Mouse (Mus musculus) forebrain, embryonic 10.5 days (tissue): ENCODE data around the gene Gpx8. TPM values are rescaled to one million over a fixed set of nuclear protein-coding genes. Genes with fewer than 3 reads are reported as not detected.

ENCODE experiments used
- DNase-seq: peaks from one replicate; pipeline ENCODE4 v3.0.0-alpha.2; 2017; ENCODE audit warnings: low spot score; ENCODE audit errors: extremely low spot score
- H3K27ac ChIP-seq: fragments of 300-500 bp; sonication (generic); 2 replicates; pipeline ENCODE4 v1.5.1; 2016; ENCODE audit warnings: mild to moderate bottlenecking
- H3K27me3 ChIP-seq: fragments of 300-500 bp; sonication (generic); 2 replicates; pipeline ENCODE4 v1.6.1; 2016; ENCODE audit warnings: mild to moderate bottlenecking; ENCODE audit not compliant: poor library complexity, severe bottlenecking
- H3K36me3 ChIP-seq: fragments of 300-500 bp; sonication (generic); replicated peaks from 2 replicates; pipeline ENCODE4 v1.6.1; 2016; ENCODE audit warnings: mild to moderate bottlenecking, moderate library complexity
- H3K4me1 ChIP-seq: fragments of 300-500 bp; sonication (generic); 2 replicates; pipeline ENCODE4 v1.6.1; 2016
- H3K4me3 ChIP-seq: fragments of 300-500 bp; sonication (generic); 2 replicates; pipeline ENCODE4 v1.5.1; 2016; ENCODE audit warnings: mild to moderate bottlenecking, moderate library complexity
- H3K9me3 ChIP-seq: fragments of 300-500 bp; sonication (generic); 2 replicates; pipeline ENCODE4 v1.6.1; 2016; ENCODE audit warnings: mild to moderate bottlenecking, moderate library complexity
- WGBS: fragments of 180-500 bp; shearing (Covaris S2); methylation state at CpG from one replicate; pipeline ENCODE4 v1.1.7; 2016; 5-methylcytosine and 5-hydroxymethylcytosine counted together
- polyA plus RNA-seq: library from polyadenylated mRNA; unstranded; fragments of >200 nt; fragmentation: Nextera tagmentation; extraction: Ambion mirVana; gene quantifications from 2 replicates; pipeline ENCODE4 v1.2.1, GENCODE M21; 2016

The Gpx8 gene
- 78.8 and 85.3 TPM in 2 replicates for polyA plus RNA-seq

DNA sequence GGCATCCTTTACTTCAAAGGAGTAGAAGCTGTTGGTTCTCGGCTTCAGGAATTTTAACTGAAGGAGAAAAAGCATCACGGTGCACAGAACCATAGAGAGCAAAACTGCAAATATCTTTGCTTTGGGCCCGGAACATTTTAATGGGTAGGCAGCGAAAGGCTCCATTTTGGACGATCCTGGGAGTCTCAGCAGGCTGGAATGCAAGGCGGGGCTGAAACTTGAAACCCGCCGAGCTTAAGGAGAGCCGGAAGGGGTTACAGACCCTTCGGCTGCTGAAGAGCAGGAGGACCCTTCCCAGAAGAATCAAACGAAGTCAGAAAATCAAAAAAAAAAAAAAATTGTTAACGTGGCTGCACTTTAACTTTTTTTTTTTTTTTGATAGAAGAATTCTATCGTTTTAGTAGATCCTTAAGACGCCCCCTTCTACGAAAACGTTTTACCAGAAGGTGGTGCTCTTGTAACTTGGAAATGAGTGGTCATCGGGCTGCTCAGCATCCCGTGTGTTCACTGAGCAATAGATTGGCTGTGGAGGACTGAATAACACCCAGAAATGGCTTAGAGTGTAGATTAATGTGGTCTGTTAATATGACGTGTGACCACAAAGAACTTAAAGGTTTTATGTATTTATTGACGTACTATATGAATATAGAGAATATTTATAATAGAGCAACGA lies at the start of gene Gpx8:
Gpx8 (minus strand) TSS at position 200 of the 673 bp plus-strand sequence.
- peaks cover 30% of the 10 kb centered on the region for H3K36me3 ChIP-seq
- H3K27ac ChIP-seq: peak within 1 kb of the TSS; percentile 88
- H3K4me1 ChIP-seq: peaks cover 13% of the 10 kb centered on the region
- no peaks in the 10 kb centered on the region for H3K27me3 ChIP-seq
- DNase-seq: peak; percentile 75
- no peaks in the 10 kb centered on the region for H3K9me3 ChIP-seq
- peak within 1 kb of the TSS; percentile 65 for H3K4me3 ChIP-seq
- 6% methylated on average over 21 of the region's 21 CpGs for WGBS

DNA sequence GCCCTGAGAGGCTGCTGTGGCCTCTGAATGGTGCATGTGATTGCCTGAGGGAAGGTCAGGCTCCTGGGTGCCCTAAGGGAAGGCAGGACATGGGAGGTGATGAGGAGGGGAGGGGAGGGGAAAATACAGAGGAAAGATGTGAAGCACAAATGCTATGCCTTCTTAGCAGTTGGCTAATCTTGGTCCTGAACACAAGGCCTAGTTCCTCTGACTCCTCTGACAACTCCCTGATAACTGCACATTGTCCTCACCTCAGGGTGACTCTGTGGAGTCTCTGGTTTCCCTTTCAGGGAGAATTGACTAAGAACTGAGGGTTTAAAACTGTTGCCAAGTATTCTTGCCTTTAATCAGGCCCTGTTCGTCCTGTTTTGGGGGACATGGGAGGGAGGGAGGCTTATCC lies 48.4 kb upstream of the Gpx8 start:
- no peak overlapping the region for H3K4me3 ChIP-seq
- no peaks in the 10 kb centered on the region for H3K4me1 ChIP-seq
- H3K36me3 ChIP-seq: no peaks in the 10 kb centered on the region
- no peak for DNase-seq
- WGBS: 81% methylated on average over 1 of the region's 1 CpGs
- H3K27me3 ChIP-seq: no peaks in the 10 kb centered on the region
- no peak overlapping the region for H3K27ac ChIP-seq
- H3K9me3 ChIP-seq: no peaks in the 10 kb centered on the region

DNA sequence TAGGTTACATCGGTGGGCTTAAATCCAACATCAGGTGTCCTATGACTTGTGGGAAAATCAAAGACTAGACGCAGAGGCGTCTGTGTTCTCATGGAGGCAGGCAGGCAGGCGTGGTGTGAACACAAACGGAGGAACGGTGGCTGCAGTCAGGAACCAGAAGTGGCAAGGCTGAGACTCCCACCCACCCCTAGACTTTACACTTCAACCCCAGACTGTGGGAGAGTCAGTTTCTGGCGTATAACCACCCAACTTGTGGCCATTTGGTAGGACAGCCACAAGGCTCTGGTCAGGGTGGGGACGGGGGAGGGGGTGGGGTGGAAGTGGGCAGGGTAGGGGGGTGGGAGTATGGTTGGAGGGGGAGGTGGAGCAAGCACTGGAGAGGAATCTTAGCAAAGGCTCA lies 44.3 kb upstream of the Gpx8 start:
- no peak for DNase-seq
- H3K4me1 ChIP-seq: no peaks in the 10 kb centered on the region
- WGBS: 87% methylated on average over 8 of the region's 8 CpGs

DNA sequence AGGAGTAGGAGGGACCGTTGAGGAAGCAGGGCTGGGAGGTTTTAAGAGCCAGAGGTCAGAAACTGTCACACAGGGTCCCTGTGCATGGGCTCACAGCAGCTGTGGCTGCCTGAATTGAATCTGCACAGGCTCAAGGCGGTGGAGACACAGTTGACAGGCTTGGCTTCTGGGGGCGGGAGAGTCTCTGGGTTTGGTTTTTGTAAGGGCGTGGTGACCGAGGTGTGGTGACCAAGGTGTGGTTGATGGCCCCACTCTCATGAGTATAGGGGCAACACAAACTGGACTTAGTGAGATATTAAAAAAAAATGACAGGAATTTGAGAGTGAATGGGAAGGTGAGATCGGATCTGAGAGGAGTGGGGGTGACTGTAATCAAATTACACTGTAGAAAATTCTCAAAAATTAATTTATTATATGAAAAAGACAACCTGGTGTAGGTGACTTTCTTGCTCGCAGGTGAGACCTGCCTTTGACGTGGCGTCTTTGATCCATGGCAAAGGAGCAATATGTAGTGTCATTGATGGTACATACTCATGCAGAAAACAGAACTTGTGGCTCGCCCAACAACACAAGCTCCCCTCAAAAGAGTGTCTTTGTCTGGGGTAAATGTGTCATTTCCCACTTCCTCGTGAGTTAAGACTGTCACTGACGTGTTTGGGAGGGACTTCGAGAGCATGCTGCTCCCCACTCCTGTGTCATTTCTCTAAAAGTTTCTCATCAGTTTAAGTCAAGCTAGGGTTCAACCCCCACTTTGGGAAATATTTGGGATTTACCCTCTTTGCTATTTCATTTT lies 41.2 kb upstream of the Gpx8 start:
- H3K27me3 ChIP-seq: no peaks in the 10 kb centered on the region
- no peaks in the 10 kb centered on the region for H3K36me3 ChIP-seq
- no peaks in the 10 kb centered on the region for H3K9me3 ChIP-seq
- WGBS: 88% methylated on average over 13 of the region's 13 CpGs
- no peak overlapping the region for H3K27ac ChIP-seq
- no peak for DNase-seq
- peaks cover 6% of the 10 kb centered on the region for H3K4me1 ChIP-seq
- no peak overlapping the region for H3K4me3 ChIP-seq

More for the DNA sequence above, 44.3 kb upstream of the Gpx8 start:
- Histone ChIP-seq H3K27me3 (no peaks in the 10 kb centered on the region), H3K9me3 (no peaks in the 10 kb centered on the region), H3K36me3 (no peaks in the 10 kb centered on the region), H3K27ac (no peak overlapping the region), H3K4me3 (no peak overlapping the region)

DNA sequence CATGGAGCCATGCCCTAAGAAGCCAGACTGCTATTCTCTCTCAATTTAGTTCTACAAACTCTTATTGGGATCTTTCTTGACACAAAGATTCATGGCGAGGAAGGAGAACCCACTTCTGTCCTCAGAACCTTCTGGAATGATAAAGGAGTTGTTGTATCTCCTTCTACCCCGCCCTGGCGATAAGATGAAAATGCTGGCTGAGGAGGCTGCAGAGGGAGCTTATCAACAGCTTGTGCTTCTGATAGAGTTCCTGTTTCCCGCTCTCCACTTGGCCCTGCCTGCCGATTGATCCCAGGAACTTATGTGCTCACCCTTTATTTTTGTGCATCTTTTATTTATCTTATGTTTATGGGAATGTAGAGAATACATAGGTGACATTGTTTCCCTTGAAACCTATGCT lies 38.5 kb upstream of the Gpx8 start:
- Histone ChIP-seq H3K4me1 (peaks cover 10% of the 10 kb centered on the region), H3K9me3 (no peaks in the 10 kb centered on the region), H3K27ac (no peak overlapping the region), H3K4me3 (no peak overlapping the region), H3K27me3 (no peaks in the 10 kb centered on the region), H3K36me3 (no peaks in the 10 kb centered on the region)
- no peak for DNase-seq
- WGBS: 89% methylated on average over 5 of the region's 5 CpGs

DNA sequence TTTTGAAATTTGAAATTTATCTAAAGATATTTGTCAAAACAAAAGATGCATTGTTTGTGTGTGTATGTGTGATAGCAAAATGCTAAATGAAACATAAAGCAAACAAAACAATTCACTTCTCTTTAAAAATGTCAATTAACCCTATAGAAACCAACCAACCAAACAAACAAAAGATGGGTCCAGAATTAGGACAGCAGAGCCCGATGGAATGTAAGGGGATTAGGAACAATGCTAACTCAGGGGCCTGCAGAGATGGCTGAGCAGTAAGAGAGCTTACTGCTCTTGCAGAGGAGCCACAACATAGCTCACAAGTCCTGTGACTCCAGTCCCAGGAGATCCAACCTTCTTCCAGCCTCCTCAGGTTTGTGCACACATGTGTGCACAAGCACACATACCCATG lies 35.9 kb upstream of the Gpx8 start:
- 21% methylated on average over 1 of the region's 1 CpGs for WGBS
- Histone ChIP-seq H3K4me1 (peaks cover 10% of the 10 kb centered on the region), H3K4me3 (no peak overlapping the region), H3K27ac (no peak overlapping the region), H3K36me3 (no peaks in the 10 kb centered on the region), H3K9me3 (no peaks in the 10 kb centered on the region), H3K27me3 (no peaks in the 10 kb centered on the region)
- no peak for DNase-seq

DNA sequence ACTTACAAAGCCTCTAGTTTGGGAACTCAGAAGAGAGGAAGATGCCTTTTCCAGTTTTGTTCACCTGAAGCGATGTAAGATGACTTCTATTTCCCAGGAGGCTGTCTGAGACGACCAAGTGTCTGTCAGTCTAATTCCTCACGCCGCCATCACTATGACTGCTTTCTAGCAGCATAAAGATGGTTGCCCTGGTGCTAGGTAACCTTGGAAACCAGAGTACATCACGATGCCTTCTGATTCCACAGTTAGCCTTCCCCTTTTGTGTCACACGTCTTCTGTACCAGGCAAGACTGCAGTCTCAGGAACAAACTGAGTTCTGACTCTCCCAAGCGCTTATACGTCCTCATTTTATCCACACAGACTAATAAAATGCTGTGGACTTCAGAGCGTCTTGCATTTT lies 32.8 kb upstream of the Gpx8 start:
- Histone ChIP-seq H3K4me3 (no peak overlapping the region), H3K36me3 (no peaks in the 10 kb centered on the region), H3K4me1 (peaks cover 10% of the 10 kb centered on the region), H3K27ac (no peak overlapping the region), H3K27me3 (no peaks in the 10 kb centered on the region), H3K9me3 (no peaks in the 10 kb centered on the region)
- no peak for DNase-seq
- WGBS: 81% methylated on average over 9 of the region's 9 CpGs

DNA sequence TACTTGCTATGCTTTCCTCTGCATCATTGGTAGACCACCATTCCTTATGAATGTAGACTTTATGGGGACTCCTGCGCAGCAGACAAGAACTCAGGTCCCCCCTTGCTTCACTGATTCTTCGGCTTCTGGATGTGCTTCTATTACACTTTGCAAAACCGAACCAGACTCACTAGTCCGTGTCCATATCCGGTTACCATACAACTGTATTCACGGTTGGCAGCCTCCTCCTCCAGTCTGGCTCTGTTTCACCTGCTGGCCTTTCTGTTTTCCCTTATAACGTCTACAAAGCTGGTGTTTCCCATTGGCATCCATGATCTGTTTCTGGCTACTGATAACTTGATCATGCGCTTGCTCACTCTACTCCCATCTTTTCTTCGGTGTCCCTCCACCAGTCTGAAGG lies 18.3 kb upstream of the Gpx8 start:
- H3K9me3 ChIP-seq: no peaks in the 10 kb centered on the region
- WGBS: 91% methylated on average over 9 of the region's 9 CpGs
- no peaks in the 10 kb centered on the region for H3K4me1 ChIP-seq
- no peaks in the 10 kb centered on the region for H3K27me3 ChIP-seq
- no peaks in the 10 kb centered on the region for H3K36me3 ChIP-seq
- DNase-seq: no peak
- H3K4me3 ChIP-seq: no peak overlapping the region
- H3K27ac ChIP-seq: no peak overlapping the region

DNA sequence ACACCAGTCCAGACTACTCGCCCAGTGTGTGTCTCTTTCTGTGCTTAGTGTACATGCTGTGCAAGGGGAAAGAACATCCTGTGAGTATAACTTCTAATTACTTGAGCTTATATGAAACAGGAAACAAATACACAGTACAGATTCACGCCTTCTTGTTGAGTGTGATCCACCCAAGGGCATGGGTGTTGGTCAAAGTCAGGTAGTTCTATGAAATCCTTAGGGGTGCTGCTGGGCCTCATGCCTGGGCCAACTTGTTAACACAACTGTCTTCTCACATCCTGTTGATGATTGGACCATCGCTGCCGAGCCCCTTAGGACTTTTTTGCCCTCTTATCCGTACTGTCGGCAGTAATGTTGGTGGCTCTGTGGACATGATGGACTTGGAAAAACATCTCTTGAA lies 15.5 kb upstream of the Gpx8 start:
- Histone ChIP-seq H3K27me3 (no peaks in the 10 kb centered on the region), H3K4me1 (no peaks in the 10 kb centered on the region), H3K4me3 (no peak overlapping the region), H3K9me3 (no peaks in the 10 kb centered on the region), H3K36me3 (no peaks in the 10 kb centered on the region), H3K27ac (no peak overlapping the region)
- WGBS: 92% methylated on average over 6 of the region's 6 CpGs
- DNase-seq: no peak

DNA sequence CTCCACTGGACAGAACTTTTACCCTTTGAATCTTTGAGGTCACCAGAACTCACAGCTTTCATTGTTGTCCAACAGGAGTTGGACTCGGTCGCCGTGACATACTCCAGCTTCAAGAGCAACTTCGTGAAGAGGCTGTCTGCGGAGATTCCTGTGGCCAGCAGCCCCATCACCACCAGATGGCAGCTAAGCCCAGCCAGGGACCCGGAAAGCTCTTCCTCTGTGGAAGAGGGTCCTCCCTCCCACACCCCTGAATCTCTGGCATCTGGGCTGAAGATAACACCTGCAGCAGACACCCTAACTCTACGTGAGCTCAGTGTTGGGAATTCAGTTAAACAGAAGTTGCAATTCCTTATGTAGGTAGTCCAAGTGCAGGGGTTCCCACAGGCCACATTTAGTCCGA lies 9.6 kb upstream of the Gpx8 start:
- Histone ChIP-seq H3K4me1 (no peaks in the 10 kb centered on the region), H3K9me3 (no peaks in the 10 kb centered on the region), H3K27me3 (no peaks in the 10 kb centered on the region), H3K36me3 (no peaks in the 10 kb centered on the region), H3K27ac (no peak overlapping the region), H3K4me3 (no peak overlapping the region)
- DNase-seq: no peak
- WGBS: 53% methylated on average over 8 of the region's 8 CpGs

DNA sequence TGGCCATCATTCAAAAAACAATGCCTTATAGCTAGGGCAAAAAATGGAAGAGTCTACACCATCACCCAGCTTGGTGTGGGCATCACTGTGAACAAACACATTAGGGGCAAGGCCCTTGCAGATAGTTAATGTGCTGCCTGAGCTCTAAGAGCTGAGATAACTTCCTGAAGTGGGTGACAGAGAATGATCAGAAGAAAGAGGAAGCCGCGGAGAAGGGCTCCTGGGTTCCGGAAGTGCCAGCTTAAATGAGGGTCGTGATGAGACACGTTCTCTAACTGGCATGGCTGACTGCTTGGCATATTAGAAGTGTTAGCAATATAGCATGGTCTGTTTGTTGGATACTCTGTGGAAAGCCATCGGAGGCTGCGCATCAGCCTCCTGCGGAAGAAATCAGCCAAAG lies 8.0 kb upstream of the Gpx8 start:
- no peaks in the 10 kb centered on the region for H3K27me3 ChIP-seq
- no peaks in the 10 kb centered on the region for H3K9me3 ChIP-seq
- H3K4me3 ChIP-seq: no peak overlapping the region
- no peak overlapping the region for H3K27ac ChIP-seq
- 97% methylated on average over 8 of the region's 8 CpGs for WGBS
- no peak for DNase-seq
- no peaks in the 10 kb centered on the region for H3K36me3 ChIP-seq
- H3K4me1 ChIP-seq: no peaks in the 10 kb centered on the region

DNA sequence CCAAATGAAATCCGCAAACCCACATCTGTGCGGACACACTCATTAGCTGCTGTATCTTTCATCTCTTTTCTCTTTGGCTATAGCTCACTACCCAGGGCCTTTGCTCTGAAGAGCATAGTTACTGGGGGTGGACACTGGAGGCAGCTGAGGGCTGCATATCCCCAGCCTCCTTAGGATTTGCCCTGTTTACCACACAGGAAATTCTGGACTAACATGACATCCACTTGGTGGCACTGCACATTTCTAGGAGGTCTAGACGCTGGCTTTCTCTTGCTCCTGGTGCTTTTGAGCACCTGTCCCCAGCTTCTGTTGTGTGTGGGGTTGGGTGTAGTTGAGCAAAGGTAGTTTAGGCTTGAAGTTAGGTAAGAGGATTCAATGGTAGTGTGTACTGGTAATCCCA lies 1.4 kb upstream of the Gpx8 start:
- no peaks in the 10 kb centered on the region for H3K9me3 ChIP-seq
- WGBS: 85% methylated on average over 3 of the region's 3 CpGs
- no peak overlapping the region for H3K4me3 ChIP-seq
- H3K4me1 ChIP-seq: peaks cover 13% of the 10 kb centered on the region
- H3K36me3 ChIP-seq: peaks cover 18% of the 10 kb centered on the region
- H3K27ac ChIP-seq: no peak overlapping the region
- no peak for DNase-seq
- no peaks in the 10 kb centered on the region for H3K27me3 ChIP-seq

DNA sequence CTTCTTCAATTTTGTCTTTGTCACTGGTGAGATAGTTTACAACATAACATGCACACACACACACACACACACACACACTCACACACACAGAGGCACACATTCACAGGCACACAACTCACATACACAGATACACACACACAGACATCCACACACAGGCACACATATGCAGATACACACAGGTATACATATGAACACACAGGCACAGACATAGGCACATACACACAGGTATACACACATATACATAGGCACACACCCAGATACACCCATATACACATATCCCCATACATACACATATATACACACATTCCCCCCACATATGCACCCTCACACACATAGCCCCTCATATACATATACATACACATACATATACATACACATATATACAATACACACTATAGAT lies 808 bp upstream of the Gpx8 start:
- H3K27ac ChIP-seq: no peak overlapping the region
- H3K4me3 ChIP-seq: no peak overlapping the region
- DNase-seq: no peak
- H3K36me3 ChIP-seq: peaks cover 23% of the 10 kb centered on the region
- peaks cover 13% of the 10 kb centered on the region for H3K4me1 ChIP-seq
- H3K9me3 ChIP-seq: no peaks in the 10 kb centered on the region
- H3K27me3 ChIP-seq: no peaks in the 10 kb centered on the region
